Mouse (Mus musculus) frontal cortex, adult (tissue): ENCODE results near the gene Acox3.
"Not testable (repeated sequence)": the region's sequence is repeated elsewhere in the genome, so short reads cannot be mapped to it uniquely, and the experiment has no call there.

ENCODE experiments used
- ATAC-seq: cut with Nextera tagmentation; 2 replicates; pipeline ENCODE4 v1.9.2; 2017; ENCODE audit warnings: mild to moderate bottlenecking, moderate library complexity, mixed read lengths; ENCODE audit not compliant: low TSS enrichment

The Acox3 gene

DNA sequence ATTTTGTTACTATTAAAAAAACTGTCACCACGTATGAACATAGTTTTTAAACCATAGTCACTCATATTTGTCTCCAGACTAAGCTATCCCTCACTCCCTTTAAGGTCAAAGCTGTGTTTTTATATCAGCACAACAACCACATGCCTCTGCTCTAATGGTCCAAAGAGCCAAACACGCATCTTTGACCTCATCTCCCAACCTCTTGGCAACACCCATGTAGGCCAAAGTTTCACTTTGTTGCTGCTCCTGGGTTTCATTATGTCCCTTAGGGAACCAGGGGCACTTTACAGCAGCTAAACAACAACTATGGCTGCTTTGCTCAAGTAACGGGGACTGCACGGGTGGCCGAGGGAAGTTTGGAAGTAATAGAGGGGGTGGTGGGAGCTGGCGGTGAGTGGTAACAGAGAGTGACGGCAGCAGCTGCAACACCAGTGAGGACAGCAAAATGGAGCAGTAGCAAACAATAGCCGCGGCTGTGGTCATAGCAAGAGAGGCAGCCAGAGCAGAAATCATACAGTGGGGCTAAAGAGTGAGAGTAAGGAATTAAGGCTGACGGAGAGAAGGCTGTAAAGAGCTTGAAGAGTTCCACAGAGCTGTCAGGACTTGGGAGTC is 6.3 kb upstream of the Acox3 start:
- no peak for ATAC-seq

DNA sequence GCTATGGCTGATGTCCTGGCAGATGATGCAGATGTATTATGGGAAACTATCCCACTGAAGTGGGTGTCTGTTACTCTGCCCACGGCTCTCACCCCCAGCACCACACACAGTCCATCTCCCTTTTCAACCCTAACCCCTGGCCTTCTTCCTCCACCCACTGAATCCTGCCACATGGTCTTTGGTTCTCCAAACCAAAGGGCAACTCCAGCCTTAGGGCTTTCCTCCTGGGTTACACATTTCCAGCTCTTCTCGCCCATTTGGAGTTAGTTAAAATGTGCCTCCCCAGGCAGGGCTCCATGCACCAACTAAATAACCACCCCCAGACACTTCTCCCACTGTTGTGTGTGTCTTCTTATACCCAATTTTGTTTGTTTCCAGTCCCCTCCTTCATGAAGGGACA is 4.4 kb upstream of the Acox3 start:
- ATAC-seq: no peak

DNA sequence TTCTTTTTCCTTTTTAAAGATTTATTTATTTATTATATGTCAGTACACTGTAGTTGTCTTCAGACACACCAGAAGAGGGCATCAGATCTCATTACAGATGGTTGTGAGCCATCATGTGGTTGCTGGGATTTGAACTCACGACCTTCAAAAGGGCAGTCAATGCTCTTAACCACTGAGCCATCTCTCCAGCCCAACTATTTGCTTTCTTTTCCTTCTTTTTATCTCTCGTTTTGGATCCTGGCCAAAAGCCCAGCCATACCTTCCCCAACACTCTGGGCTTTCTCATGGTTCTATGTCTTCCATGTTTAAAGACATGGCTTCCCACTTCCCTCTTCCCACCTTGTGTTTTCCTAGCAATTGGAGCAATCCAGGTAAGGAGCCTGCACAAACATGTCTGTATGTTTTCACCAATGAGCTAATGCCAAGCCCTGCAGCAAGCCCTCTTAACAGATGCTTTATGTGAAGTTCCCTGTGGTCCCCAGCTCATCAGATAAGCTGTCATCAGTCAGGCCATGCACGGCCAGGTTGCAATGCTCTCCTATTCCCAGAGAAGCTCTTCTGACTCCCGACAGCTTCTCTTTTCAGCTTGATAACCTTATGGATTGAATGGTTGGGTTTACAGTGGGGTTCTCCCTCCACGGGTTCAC is 3.5 kb upstream of the Acox3 start:
- ATAC-seq: no peak

DNA sequence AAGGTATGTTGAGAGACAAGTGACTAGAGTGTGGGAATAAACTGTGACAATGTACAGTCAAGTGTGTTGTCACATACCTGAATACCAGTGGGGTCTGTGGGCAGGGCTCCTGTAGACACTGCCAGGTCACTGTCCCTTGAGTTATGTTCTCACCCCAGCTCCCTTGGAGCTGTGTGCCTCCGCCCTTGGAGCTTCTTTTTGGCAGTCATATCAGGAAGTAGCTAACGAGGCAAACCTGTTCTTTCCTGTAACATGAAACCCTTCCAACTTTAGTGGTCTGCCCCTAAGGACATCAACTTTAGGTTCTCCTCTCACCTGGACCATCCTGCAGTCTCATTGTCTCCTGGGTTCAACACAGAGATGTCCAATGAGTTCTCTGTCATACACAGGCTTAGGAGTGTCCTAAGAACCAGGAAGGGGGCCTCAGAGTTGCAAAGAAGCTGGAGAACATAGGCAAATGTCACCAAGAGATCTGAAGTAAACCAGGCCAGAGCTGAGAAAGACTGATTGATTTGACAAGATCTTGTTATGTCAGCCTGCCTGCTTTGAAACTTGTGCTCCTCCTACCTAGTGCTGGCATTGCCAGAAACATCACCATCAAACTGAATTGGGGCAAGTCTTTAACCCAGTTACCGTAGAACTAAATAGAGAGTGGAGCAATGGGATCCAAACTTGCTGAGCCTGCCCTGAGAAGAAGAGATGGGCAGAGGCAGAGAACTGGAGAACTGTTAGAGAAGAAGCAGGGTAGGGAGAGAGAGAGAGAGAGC is 2.5 kb upstream of the Acox3 start:
- ATAC-seq: no peak

DNA sequence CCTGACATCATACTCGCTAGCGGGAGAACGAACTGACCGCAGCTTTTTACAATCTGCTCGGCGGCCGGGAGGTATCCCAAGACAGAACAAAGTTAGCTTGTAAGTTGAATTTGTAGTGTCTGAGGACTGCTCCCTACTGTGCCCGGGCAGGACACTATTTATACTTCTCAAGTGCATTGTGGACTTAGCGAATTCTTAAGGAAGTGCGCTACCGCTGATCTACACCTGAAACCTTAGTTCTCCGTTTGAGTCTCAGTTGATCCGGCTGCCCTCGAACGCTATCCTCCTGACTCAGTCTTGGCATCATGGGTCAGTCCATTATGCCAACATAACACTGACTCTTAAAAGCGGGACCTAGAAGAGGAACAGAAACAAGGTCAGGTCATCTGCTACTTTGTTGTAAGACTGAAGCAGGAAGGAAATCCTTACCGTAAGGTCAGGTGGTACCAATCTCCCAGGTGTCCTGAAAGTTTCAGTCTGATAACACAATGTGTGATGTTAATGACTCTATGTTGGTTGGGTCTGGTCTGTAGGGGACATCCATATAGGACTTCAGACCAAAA is 462 bp downstream of the Acox3 start:
- no peak for ATAC-seq

DNA sequence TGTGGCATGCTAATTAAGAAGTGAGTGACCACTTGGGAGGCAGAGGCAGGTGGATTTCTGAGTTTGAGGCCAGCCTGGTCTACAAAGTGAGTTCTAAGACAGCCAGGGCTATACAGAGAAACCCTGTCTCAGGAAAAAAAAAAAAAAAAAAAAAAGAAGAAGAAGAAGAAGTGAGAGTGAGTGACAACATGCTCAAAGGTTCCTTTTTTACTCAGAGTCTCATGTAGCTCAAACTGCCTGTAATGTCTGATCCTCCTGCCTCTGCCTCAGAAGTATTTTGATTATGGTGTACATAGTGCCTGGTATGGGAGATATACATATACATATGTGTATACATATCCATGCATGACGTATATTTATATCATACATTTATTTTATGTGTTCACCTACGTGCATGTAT is 1.4 kb downstream of the Acox3 start:
- not testable (repeated sequence) for ATAC-seq

DNA sequence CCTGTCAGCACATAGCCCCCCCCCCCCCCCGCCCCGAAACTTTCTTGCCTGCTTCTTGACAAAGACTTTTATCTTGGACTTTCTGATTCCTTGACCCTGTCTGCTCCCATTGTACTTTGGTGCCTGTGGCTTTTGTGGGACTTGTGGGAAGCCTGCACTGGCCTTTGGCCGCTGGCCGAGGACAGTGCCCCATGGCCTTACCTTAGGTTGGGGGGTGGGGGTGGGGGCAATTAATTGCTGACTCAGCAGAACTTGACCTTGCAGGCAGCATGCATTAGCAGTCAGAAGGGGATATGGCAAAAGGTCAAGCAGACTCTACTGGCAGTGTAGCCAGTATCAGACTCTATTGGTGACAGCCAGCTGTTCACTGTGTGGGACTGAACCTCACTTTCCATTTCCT is 8.7 kb downstream of the Acox3 start:
- ATAC-seq: no peak

DNA sequence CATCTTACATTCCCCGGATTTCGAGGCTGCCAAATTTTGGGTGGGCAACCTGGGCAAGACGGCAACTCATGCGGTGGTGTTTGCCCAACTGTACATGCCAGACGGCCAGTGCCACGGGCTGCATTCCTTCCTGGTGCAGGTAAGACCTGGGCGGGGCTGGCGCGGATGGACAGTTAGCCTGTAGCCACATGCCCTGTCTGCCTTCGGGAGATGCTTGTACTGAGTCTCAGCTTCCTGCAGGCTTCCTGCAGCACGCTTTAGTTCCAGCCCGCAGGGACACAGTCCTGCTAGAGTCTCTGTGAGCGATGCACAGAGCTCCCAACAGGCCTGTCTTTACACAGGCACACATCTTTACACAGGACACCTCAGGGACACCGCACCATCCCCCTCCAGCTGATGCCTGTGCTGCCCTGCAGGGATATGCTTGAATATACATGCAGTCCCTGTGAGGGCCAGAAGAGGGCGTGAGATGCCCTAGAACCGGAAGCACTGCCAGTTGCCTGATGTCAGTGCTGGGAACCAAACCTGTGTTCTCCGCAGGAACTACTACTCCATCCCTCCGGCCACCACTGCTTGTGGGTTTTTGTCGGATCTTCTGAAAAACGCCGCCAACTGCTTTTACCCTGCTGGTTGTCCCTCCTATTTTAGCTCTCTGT is 9.4 kb downstream of the Acox3 start:
- no peak for ATAC-seq

DNA sequence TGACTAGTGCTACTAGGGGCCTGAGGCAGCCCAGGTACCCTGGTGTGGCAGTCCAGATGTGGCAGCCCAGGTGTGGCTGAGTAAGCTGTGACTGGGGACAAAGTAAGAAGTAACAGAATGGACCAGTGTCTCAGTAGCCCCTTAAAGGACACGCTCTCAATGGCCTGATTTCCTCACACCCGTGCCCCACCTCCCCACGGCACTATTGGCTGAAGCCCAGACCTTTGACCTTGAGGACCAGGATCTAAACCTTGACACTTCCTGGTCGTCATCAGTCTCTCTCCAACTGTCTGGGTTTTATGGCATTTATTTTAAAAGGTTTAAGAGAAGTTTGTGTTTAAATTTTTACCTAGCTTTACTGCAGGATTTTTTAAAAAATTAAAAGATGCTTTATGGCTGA is 10.0 kb downstream of the Acox3 start:
- ATAC-seq: no peak

DNA sequence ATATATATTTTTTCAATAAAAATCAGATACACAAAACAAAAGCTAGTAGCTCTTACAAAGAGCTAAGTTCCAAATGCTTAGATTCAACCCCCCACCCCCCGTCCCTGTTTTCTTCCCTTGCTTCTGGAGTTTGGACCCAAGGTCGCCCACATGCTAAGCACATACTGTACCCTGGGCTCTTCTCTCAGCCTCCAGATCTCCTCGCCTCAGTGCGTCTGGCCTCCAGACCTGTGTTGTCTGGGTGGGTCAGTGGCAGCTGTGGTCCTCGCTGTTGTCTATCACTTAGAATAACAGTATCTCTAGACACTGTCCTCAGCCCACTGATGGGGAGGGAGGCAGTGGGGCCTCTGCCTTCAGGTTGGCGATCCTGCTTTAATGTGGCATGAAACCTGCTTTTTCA is 10.4 kb downstream of the Acox3 start:
- no peak for ATAC-seq

DNA sequence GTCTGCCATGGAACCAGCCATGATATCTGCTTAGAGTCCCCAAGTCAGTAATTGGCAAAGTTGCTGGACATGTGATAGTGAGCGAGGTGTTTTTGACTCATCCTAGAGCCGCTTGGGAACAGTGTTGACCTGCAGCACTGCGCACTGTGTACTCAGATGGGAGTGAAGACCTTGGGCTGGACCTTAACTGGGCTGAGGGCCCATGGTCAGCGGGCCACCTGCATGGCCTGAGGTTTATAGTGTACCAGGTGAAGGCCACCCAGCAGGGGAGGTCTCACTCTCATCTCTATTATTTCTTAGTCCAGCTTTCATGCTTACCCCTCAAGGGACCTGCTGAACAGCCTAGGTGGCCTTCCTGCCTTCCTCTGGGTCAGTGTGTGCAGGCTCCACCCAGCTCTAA is 11.9 kb downstream of the Acox3 start:
- no peak for ATAC-seq

DNA sequence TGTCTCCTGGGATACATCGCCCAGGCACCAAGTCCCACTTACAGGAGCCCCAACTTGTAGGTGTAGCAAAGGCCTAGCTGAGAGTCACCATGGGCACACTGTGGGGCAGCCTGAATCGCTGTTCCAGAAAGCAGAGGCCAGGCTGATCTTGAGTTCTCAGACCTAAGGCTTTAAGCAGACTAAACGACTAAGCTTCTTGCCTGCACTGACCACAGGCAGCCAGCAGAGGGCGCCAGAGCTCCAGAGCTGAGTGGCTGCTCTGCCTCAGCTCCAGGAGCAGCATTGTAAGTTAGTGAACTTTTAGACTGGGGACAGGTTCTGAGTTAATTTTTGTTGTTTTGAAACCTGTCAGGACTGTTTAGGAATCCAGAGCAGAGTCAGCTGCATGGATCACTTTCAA is 12.9 kb downstream of the Acox3 start:
- ATAC-seq: peak; percentile 84

DNA sequence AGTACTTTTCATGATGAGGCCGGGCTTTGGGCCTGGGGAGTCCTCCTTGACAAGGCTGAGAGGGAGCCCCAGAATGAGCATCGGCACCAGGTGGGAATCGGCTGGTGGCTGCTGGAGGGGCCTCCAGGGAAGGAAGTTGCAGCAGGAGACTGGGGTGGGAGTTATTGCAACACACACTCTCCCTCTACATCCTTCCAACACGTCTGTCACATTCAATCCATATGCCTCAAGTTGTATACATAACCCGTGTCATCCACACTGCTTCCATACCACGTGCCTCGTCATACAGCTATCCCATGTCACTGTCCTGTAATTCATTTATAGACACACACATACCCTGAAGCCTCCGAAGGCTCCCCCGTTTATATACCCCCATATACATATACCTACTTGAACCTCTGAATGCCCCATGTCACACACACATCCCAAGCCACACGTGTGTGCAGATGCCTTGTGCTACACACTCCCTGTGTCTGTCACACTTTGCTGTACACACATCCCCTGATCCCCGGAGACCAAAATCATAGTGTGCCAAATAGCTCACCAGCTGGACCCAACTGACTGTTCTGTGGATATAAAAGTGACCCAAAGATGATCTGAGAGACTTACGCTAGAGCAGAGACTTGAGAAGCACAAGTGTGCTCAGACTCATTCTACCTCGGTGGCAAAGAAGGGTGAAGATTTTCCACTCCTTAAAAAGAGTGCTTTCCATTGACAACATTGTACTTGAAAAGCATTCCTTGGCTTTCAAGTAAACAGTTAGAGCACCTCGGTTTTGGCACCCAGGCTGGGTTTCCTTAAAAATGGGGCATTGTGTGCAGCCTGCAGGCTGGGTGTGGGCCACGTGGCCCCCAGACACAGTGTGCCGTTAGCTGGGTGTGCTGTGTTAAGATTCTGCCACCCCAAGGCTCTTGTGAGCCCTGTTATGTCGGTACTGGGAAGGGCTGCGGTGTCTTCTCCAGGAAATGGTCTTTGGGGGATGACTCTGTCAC is 13.6 kb downstream of the Acox3 start:
- no peak for ATAC-seq

DNA sequence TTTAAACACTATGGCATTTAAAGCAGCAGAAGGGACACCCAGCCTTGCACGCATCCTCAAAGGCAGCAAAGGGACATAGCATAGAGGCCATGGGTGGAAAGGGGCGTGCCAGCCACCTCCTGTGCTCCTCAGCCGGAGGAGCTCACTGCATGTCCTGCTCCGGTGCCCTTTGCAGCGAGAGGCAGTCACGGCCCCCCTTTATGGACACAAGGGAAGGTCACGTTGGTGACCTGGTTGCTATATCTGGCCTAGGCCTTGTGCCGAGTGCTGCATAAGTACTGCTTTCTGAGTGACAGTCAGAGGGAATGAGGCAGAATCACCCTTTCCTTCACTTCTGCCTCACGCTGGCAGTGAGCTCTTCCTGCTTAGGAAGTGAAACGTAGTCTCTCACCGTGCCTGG is 17.4 kb downstream of the Acox3 start:
- ATAC-seq: no peak

DNA sequence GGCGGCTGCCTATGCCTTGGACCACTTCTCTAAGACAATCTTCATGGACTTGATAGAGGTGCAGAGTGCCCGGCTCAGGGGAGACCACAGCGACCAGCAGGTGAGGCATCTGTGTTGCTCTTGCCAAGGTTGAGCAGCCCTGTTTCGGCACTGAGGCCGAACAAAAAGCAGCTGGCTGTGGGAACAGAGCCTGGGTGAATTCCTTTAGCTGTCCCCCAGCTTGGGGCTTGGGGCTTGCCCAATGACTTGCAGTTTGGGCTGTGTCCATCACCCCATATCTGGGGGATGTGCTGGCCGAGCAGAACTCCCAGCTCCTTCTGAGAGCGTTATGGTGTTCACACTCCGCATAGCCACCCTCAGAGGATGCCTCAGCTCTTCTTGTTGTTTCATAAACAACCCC is 18.7 kb downstream of the Acox3 start:
- no peak for ATAC-seq

DNA sequence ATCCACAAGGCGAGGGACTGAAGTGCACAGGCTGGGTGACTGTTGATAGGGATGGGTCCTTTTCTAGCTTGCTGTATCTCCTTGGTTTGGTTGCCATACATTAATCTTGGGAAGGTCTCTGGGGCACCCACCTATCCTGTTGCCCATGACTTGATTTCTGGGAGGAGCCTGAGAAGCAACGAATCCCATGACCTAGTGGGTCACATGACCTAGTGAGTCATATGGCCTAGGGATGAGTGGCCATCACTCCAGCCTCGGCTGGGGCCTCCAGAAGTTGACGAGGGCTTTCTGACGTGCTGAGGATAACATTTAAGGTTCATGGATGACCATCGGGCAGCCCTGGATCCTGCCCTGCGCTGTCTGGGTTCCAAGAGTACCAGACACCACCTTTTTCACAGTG is 22.5 kb downstream of the Acox3 start:
- ATAC-seq: no peak

DNA sequence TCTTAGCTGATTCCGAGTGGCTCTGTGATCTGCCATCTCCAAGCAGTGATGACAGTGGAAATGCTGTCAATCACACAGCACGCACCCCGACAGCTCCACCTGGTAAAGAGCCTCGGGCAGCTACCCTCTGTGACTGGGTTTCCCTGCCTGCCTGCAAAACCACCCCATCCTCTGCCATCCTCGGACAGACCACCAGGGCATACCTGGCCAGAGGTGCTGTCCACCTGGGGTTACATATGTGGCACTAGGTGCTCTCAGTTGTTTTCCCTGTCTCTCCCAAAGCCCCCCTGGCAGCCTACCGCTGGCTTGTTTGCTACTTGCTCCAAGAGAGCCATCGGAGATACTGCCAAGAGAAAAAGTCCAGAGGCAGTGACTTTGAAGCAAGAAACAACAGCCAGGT is 24.0 kb downstream of the Acox3 start:
- no peak for ATAC-seq

DNA sequence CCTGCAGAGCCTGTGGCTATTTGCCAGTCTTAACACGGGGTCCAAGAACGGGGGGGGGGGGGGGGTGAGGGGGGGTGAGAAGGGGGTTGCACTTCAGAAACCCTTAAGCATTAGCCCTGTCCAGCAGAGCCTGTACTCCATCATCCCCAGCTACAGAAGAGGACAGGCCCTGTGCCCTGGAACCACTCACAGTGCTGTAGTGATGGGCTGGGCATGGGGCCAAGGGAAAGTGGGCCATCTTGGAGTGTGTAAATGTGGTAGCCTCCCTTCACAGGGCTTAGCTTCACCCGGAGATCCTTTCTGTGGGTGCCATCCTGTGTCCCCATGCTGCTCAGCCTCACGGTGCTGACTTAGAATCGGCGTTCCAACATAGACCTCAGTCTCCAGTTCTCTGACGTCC is 24.9 kb downstream of the Acox3 start:
- ATAC-seq: 0 out of 2 replicates have a peak, but pooled peaks have one; percentile 29

DNA sequence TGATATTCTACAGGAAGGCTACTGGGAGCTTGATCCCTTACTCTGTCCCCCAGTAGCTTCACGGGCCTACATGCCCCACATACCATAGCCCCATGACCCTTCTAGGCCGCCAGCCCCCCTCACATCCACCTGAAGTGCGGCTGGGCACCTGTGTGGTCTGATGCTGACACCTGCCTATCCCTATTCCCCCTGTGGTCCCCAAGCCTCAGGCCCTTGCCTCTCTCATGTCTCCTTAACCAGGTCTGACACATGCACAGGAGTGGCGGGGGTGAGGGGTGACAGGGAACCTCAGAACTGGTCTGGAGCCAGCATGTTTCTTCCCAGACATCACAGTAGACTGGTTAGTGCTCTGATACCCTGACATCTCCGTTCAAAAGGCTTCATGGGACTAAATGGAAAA is 25.7 kb downstream of the Acox3 start:
- no peak for ATAC-seq

DNA sequence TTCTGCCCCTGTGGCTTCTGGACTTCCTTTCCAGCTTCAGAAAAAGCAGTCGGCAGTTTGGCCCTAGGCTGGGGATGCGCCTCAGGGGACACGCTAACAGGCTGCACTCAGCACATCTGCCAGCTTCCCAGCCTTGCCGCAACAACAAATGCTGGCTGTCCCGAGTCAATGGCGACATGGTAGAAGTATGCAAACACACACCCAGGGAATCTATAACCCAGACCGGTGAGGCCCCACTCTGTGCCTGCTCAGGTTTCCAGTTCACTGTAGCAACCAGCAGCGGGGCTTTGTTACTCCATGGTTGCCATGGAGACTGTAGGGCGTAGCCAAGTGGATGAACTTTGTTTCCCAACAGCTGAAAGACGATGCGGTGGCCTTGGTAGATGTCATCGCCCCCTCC is 26.5 kb downstream of the Acox3 start:
- ATAC-seq: no peak

DNA sequence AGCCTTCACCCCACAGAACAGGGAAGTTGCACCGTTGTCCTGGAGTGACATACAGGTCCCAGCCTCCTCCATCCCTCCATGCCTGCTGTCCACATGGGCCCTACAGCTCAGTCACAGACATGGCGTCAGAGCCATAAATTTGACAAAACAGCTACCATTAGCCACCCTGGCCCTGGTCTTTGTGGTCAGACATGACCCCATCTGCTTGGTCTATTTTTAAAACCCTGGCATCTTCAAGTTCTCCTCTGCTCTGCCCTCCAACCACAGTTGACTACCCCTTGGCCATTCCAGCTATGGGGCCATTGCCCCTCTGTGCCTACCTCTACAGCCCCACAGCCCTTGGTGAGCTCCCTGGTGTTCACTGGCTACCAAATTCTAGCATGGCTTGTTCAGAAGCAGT is 27.1 kb downstream of the Acox3 start:
- no peak for ATAC-seq
